Mouse (Mus musculus): ENCODE measurements around the gene Foxa3. TPM values are rescaled to one million over a fixed set of nuclear protein-coding genes. Genes with fewer than 3 reads are reported as not detected.

Gene Foxa3
- total and polyA plus RNA-seq, 3 experiments, result not detected

GRCm38 (mm10) chr7:18989995-18990394 is 33.3 kb downstream of the Foxa3 start:
- TF ChIP-seq NELFE (IDR thresholded peaks at IDR 0.05; ENCODE audit: low read depth, low read length) (no peak), MAZ (IDR thresholded peaks at IDR 0.05; ENCODE audit: low read depth, low read length) (no peak), RAD21 (IDR thresholded peaks at IDR 0.05; ENCODE audit: low read depth, low read length) (no peak), POLR2AphosphoS2 (IDR thresholded peaks at IDR 0.05; ENCODE audit: low read length) (no peak), TBP (IDR thresholded peaks at IDR 0.05; ENCODE audit: low read depth, low read length) (no peak), JUND (IDR thresholded peaks at IDR 0.05; ENCODE audit: low read depth, low read length) (no peak), GABPA (IDR thresholded peaks at IDR 0.05; ENCODE audit: low read depth, low read length) (no peak), MEF2A (IDR thresholded peaks at IDR 0.05; ENCODE audit: extremely low read depth, insufficient replicate concordance, low read depth, low read length, poor library complexity, severe bottlenecking) (no peak), ZC3H11A (IDR thresholded peaks at IDR 0.05; ENCODE audit: low read depth, low read length) (no peak), HCFC1 (IDR thresholded peaks at IDR 0.05; ENCODE audit: low read depth, low read length) (no peak), MXI1 (IDR thresholded peaks at IDR 0.05; ENCODE audit: low read depth, low read length) (no peak), MYB (IDR thresholded peaks at IDR 0.05; ENCODE audit: low read depth, low read length) (no peak), CHD1 (IDR thresholded peaks at IDR 0.05; ENCODE audit: low read depth, low read length) (no peak), CHD2 (IDR thresholded peaks at IDR 0.05; ENCODE audit: low read length) (no peak)
- Histone ChIP-seq H3K36me3 (ENCODE audit: control insufficient read depth in 1 of 2, insufficient read depth in 2 of 2, low read length in 2 of 2) (peaks cover 0 to 7% of the 10 kb centered on the region in 2 experiments; a peak in 2 of 4 replicates), H3K4me1 (ENCODE audit: control insufficient read depth in 1 of 2, insufficient read depth in 2 of 2, low read length in 2 of 2) (peaks cover 2 to 21% of the 10 kb centered on the region in 2 experiments; a peak in 3 of 4 replicates), H3K9ac (ENCODE audit: control insufficient read depth, low read depth, low read length, poor library complexity, severe bottlenecking) (no peak overlapping the region), H3K9me3 (replicated peaks; ENCODE audit: insufficient read depth, low read length) (no peaks in the 10 kb centered on the region), H3K27ac (ENCODE audit: control insufficient read depth, low read depth, low read length) (no peak overlapping the region), H3K27me3 (ENCODE audit: control insufficient read depth in 1 of 2, insufficient read depth in 2 of 2, low read length in 2 of 2) (no peaks in the 10 kb centered on the region), H3K4me3 (ENCODE audit: control insufficient read depth in 1 of 2, insufficient read depth in 1 of 2, low read depth in 2 of 2, low read length in 2 of 2) (no peak overlapping the region), H3K79me2 (ENCODE audit: control insufficient read depth, insufficient read depth, low read length, poor library complexity) (no peaks in the 10 kb centered on the region)
- no peak for DNase-seq (ENCODE audit: low read depth, low spot score)

GRCm38 (mm10) chr7:18988780-18989179 is 34.6 kb downstream of the Foxa3 start:
- H3K27me3 ChIP-seq (ENCODE audit: control insufficient read depth in 1 of 2, insufficient read depth in 2 of 2, low read length in 2 of 2), result no peaks in the 10 kb centered on the region
- H3K27ac ChIP-seq (ENCODE audit: control insufficient read depth, low read depth, low read length), result no peak overlapping the region

More at GRCm38 (mm10) chr7:18988780-18989179, 34.6 kb downstream of the Foxa3 start:
- DNase-seq (ENCODE audit: low read depth, low spot score), result no peak
- Histone ChIP-seq H3K4me1 (ENCODE audit: control insufficient read depth in 1 of 2, insufficient read depth in 2 of 2, low read length in 2 of 2) (peaks cover 2 to 21% of the 10 kb centered on the region in 2 experiments; a peak in 3 of 4 replicates), H3K4me3 (ENCODE audit: control insufficient read depth in 1 of 2, insufficient read depth in 1 of 2, low read depth in 2 of 2, low read length in 2 of 2) (no peak overlapping the region), H3K36me3 (ENCODE audit: control insufficient read depth in 1 of 2, insufficient read depth in 2 of 2, low read length in 2 of 2) (peaks cover 0 to 7% of the 10 kb centered on the region in 2 experiments; a peak in 2 of 4 replicates), H3K9ac (ENCODE audit: control insufficient read depth, low read depth, low read length, poor library complexity, severe bottlenecking) (no peak overlapping the region), H3K9me3 (replicated peaks; ENCODE audit: insufficient read depth, low read length) (no peaks in the 10 kb centered on the region), H3K79me2 (ENCODE audit: control insufficient read depth, insufficient read depth, low read length, poor library complexity) (no peaks in the 10 kb centered on the region)
- TF ChIP-seq GABPA (IDR thresholded peaks at IDR 0.05; ENCODE audit: low read depth, low read length) (no peak), ZKSCAN1 (IDR thresholded peaks at IDR 0.05; ENCODE audit: low read depth, low read length) (no peak), KAT2A (conservative IDR thresholded peaks at IDR 0.05; ENCODE audit: low read depth, low read length) (no peak), MAFK (IDR thresholded peaks at IDR 0.05; ENCODE audit: borderline replicate concordance, low read depth, low read length) (no peak), TCF12 (IDR thresholded peaks at IDR 0.05; ENCODE audit: low read depth, low read length) (no peak)

Measured in MEL (cell line).